Mouse (Mus musculus) E14TG2a.4 (cell line): ENCODE measurements around the gene Slc5a6.

Source experiments
- CTCF ChIP-seq: conservative IDR thresholded peaks from 2 replicates; pipeline ENCODE4 v1.5.1; 2014; ENCODE audit warnings: low read length
- NANOG ChIP-seq: IDR thresholded peaks from 2 replicates; pipeline ENCODE4 v1.6.1; 2014; ENCODE audit warnings: borderline replicate concordance, low read length, mixed read lengths
- POU5F1 ChIP-seq: IDR thresholded peaks from 2 replicates; pipeline ENCODE4 v1.6.1; 2014; ENCODE audit warnings: low read length, borderline replicate concordance

DNA sequence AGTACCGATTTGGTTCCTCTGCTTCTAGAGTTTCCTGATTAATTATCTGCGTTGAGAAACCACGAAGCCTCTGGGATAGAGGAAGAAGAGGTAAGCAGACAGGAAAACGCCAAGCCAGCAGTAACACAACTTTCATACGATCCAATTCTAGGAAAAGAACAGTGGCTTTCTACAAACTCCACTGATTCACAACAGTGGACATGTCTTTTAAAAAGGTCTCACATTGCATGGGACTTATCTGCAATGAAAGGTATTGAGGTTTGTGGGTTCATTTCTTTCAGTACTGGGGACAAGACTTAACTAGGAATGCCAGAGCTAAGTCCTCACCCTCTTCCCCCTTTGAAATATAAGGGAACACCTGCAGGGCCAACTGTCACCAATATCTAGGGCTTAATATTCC, 1.6 kb downstream of the Slc5a6 start:
- no peak for TF ChIP-seq CTCF
- no peak for TF ChIP-seq NANOG
- no peak for TF ChIP-seq POU5F1
